In the genomic region with DNA sequence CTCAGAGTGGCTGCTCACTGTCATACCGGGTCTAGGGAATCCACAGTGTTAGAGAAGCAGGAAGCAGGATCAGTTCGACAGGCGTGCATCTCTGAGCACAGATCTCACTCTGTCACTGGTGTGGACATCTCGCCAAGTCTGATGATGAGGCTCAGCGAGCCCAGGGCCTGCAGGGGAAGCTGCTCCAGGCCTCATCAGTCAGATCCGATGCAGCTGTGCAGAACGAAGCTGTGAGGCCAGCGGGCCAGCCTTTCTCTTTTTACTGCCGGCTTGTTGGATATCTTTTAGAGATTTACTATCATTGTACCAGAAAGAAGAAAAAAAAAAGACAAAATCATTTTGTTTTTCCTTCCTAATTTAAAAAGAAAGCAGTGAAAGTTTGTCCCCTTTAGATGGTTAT, we compare ENCODE assay signal across 11 mouse cellular contexts.
"Had no signal": no experiment of that assay in that cellular context is flagged by ENCODE, and none has a peak within 500 bp of the region (broad histone marks: within the 10 kb centered on the region; RNA-seq: fewer than 3 reads in every experiment).

No protein-coding gene starts in this region.

- H3K4me1 ChIP-seq: intestine, embryonic 15.5 days; liver, embryonic 13.5 days had no signal

- DNase-seq: kidney, postnatal 25 days; layer of hippocampus, postnatal 36 days; liver, embryonic 13.5 days; lung, adult 2 months; lung, postnatal 14 days; lung, postnatal 4 days; midbrain, embryonic 14.5 days; thymus, postnatal 25 days had no signal

- H3K27ac ChIP-seq: intestine, embryonic 15.5 days; left cerebral cortex, adult 2 months; liver, embryonic 13.5 days had no signal

- ATAC-seq: intestine, embryonic 15.5 days had no signal

- H3K4me2 ChIP-seq: intestine, embryonic 15.5 days; liver, embryonic 13.5 days; midbrain, embryonic 11.5 days had no signal

- H3K4me3 ChIP-seq: intestine, embryonic 15.5 days; left cerebral cortex, adult 2 months; liver, embryonic 13.5 days had no signal

- H3K9ac ChIP-seq: intestine, embryonic 15.5 days; liver, embryonic 13.5 days had no signal

- H3K27me3 ChIP-seq: intestine, embryonic 15.5 days; liver, embryonic 13.5 days had no signal
